Mouse (Mus musculus) heart, postnatal 0 days (tissue): ENCODE measurements around the gene Tmem150a.

Experiments used
- CTCF ChIP-seq: IDR thresholded peaks from 2 replicates; pipeline ENCODE4 v1.5.1; 2016; ENCODE audit warnings: antibody characterized with exemption, control low read depth, low read depth
- EP300 ChIP-seq: IDR thresholded peaks from 2 replicates; pipeline ENCODE4 v1.6.1; 2016; ENCODE audit warnings: antibody characterized with exemption, low read depth

GRCm38 (mm10) chr6:72380131-72380770 is 25.0 kb downstream of the Tmem150a start, which contains the start of gene Vamp5:
- TF ChIP-seq EP300: no peak
- peak; percentile 39; the same call in 1 of the 2 replicates for TF ChIP-seq CTCF
